Mouse (Mus musculus) heart, postnatal 0 days (tissue): ENCODE measurements at regions not wholly inside any gene's neighbourhood (a gene's known extent, or its start where the extent isn't known, plus 50 kb on each side); places are given as distances from the start of the nearest gene placed in this dataset.
"Not testable (repeated sequence)": the region's sequence is repeated elsewhere in the genome, so short reads cannot be mapped to it uniquely, and the experiment has no call there.

Source experiments
- ATAC-seq: fragments of 200-750 bp; cut with Nextera tagmentation; 2 replicates; pipeline ENCODE4 v1.8.0; 2017; ENCODE audit warnings: low read depth, moderate number of reproducible peaks, moderate library complexity; ENCODE audit not compliant: insufficient read depth
- DNase-seq: peaks from one replicate; pipeline ENCODE4 v3.0.0-alpha.2; 2016; ENCODE audit warnings: low spot score
- H3K27ac ChIP-seq: fragments of 300-500 bp; sonication (generic); 2 replicates; pipeline ENCODE4 v1.5.1; 2014; ENCODE audit warnings: low read depth, mild to moderate bottlenecking
- H3K27me3 ChIP-seq: fragments of 300-500 bp; sonication (generic); 2 replicates; pipeline ENCODE4 v1.6.1; 2014; ENCODE audit warnings: low read length, mixed read lengths; ENCODE audit not compliant: control insufficient read depth, insufficient read depth
- H3K36me3 ChIP-seq: fragments of 300-500 bp; sonication (generic); replicated peaks from 2 replicates; pipeline ENCODE4 v1.6.1; 2014; ENCODE audit warnings: low read length, mixed read lengths; ENCODE audit not compliant: control insufficient read depth, insufficient read depth
- H3K4me1 ChIP-seq: fragments of 300-500 bp; sonication (generic); 2 replicates; pipeline ENCODE4 v1.6.1; 2014; ENCODE audit warnings: antibody characterized with exemption; ENCODE audit not compliant: control insufficient read depth, insufficient read depth
- H3K4me2 ChIP-seq: fragments of 300-500 bp; sonication (generic); 2 replicates; pipeline ENCODE4 v1.6.1; 2014; ENCODE audit warnings: low read depth, mild to moderate bottlenecking, low read length, moderate library complexity
- H3K4me3 ChIP-seq: fragments of 300-500 bp; sonication (generic); 2 replicates; pipeline ENCODE4 v1.5.1; 2014; ENCODE audit warnings: low read depth, low read length
- H3K9ac ChIP-seq: fragments of 300-500 bp; sonication (generic); replicated peaks from 2 replicates; pipeline ENCODE4 v1.6.1; 2014; ENCODE audit warnings: low read depth, low read length, mixed read lengths
- H3K9me3 ChIP-seq: fragments of 300-500 bp; sonication (generic); replicated peaks from 2 replicates; pipeline ENCODE4 v1.6.1; 2016; ENCODE audit warnings: low read length; ENCODE audit not compliant: control insufficient read depth
- CTCF ChIP-seq: IDR thresholded peaks from 2 replicates; pipeline ENCODE4 v1.5.1; 2016; ENCODE audit warnings: antibody characterized with exemption, control low read depth, low read depth
- EP300 ChIP-seq: IDR thresholded peaks from 2 replicates; pipeline ENCODE4 v1.6.1; 2016; ENCODE audit warnings: antibody characterized with exemption, low read depth
- WGBS: fragments of 180-500 bp; shearing (Covaris S2); extraction: QIAGEN DNeasy Blood & Tissue Kit; methylation state at CpG from one replicate; pipeline ENCODE4 v1.1.7; 2014; 5-methylcytosine and 5-hydroxymethylcytosine counted together

GRCm38 (mm10) chrX:50576824-50577223 lies 148.5 kb upstream of the Olfr1324 start:
- Histone ChIP-seq H3K4me1 (no peaks in the 10 kb centered on the region), H3K4me2 (no peak overlapping the region), H3K9ac (no peak overlapping the region), H3K4me3 (0 out of 2 replicates have a peak overlapping the region, but pooled peaks have one; percentile 13), H3K36me3 (no peaks in the 10 kb centered on the region), H3K27me3 (no peaks in the 10 kb centered on the region), H3K9me3 (no peaks in the 10 kb centered on the region), H3K27ac (no peak overlapping the region)
- TF ChIP-seq CTCF (peak; percentile 50), EP300 (no peak)
- ATAC-seq (no peak), DNase-seq (no peak)
- WGBS, result 55% methylated on average over 7 of the region's 7 CpGs

- ATAC-seq, result peak; percentile 74
- not testable (repeated sequence) for H3K36me3 ChIP-seq, H3K27ac ChIP-seq, H3K9me3 ChIP-seq, H3K9ac ChIP-seq, H3K27me3 ChIP-seq, H3K4me1 ChIP-seq
- TF ChIP-seq CTCF, result peak; percentile 51
- Histone ChIP-seq H3K4me2 (peak overlapping the region; percentile 33; the same call in 1 of the 2 replicates), H3K4me3 (peak overlapping the region; percentile 28; the same call in 1 of the 2 replicates)
- 66% methylated on average over 13 of the region's 14 CpGs for WGBS
- peak; percentile 20 for DNase-seq
These were observed 144.1 kb upstream of the Olfr1324 start for GRCm38 (mm10) chrX:50572191-50573095.

GRCm38 (mm10) chrX:50569087-50569486 lies 140.8 kb upstream of the Olfr1324 start:
- no peak for ATAC-seq
- TF ChIP-seq EP300 (no peak), CTCF (peak; percentile 45)
- DNase-seq, result no peak
- Histone ChIP-seq H3K36me3 (no peaks in the 10 kb centered on the region), H3K27me3 (no peaks in the 10 kb centered on the region), H3K4me1 (no peaks in the 10 kb centered on the region), H3K4me3 (no peak overlapping the region), H3K27ac (no peak overlapping the region), H3K4me2 (no peak overlapping the region), H3K9me3 (no peaks in the 10 kb centered on the region), H3K9ac (no peak overlapping the region)
- WGBS, result 45% methylated on average over 6 of the region's 6 CpGs

GRCm38 (mm10) chrX:50566345-50566744 lies 138.0 kb upstream of the Olfr1324 start:
- Histone ChIP-seq H3K4me1 (no peaks in the 10 kb centered on the region), H3K4me3 (0 out of 2 replicates have a peak overlapping the region, but pooled peaks have one; percentile 9), H3K27ac (peak overlapping the region; percentile 38; the same call in 1 of the 2 replicates), H3K36me3 (no peaks in the 10 kb centered on the region), H3K27me3 (no peaks in the 10 kb centered on the region), H3K9ac (no peak overlapping the region), H3K4me2 (no peak overlapping the region; the same call in 1 of the 2 replicates), H3K9me3 (no peaks in the 10 kb centered on the region)
- 57% methylated on average over 5 of the region's 5 CpGs for WGBS
- TF ChIP-seq EP300, result no peak
- peak; percentile 62 for TF ChIP-seq CTCF
- ATAC-seq (no peak), DNase-seq (no peak)

DNA sequence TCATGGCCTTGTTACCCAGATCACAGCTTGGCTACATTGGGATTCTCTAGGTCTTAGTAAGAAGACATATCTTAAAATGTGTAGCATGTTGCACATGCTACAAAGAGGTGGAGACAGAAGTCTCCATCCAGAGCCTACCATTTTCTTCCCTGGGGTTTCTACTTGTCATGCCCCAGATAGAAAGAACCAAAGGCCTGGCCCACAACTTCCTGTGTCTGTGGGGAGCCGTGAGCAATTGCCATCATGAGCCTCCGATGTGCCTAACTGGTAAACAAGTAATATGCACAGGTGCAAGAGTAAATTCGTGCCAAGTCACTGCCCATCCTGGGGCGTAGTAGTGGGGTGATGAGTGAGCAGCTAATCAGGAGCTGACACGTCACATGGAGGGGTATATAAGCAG lies 136.7 kb upstream of the Olfr1324 start:
- not testable (repeated sequence) for H3K4me2 ChIP-seq, DNase-seq, H3K27ac ChIP-seq, H3K9ac ChIP-seq, ATAC-seq, H3K4me3 ChIP-seq, H3K9me3 ChIP-seq, H3K4me1 ChIP-seq, H3K27me3 ChIP-seq, H3K36me3 ChIP-seq
- 83% methylated on average over 5 of the region's 5 CpGs for WGBS

- H3K4me3 ChIP-seq, result no peak overlapping the region
- H3K4me1 ChIP-seq, result no peaks in the 10 kb centered on the region
- H3K27ac ChIP-seq, result no peak overlapping the region
- DNase-seq (no peak), ATAC-seq (no peak)
- no peak overlapping the region for H3K4me2 ChIP-seq
- no peaks in the 10 kb centered on the region for H3K27me3 ChIP-seq
- 69% methylated on average over 2 of the region's 2 CpGs for WGBS
- no peak overlapping the region for H3K9ac ChIP-seq
- H3K36me3 ChIP-seq, result no peaks in the 10 kb centered on the region
- peak; percentile 53 for TF ChIP-seq CTCF
- no peak for TF ChIP-seq EP300
- no peaks in the 10 kb centered on the region for H3K9me3 ChIP-seq
These were observed 132.6 kb upstream of the Olfr1324 start for GRCm38 (mm10) chrX:50560915-50561314.
